Mouse (Mus musculus) heart, postnatal 0 days (tissue): Measurements from ENCODE around the gene Ubl7. TPM values are rescaled to one million over a fixed set of nuclear protein-coding genes. Genes with fewer than 3 reads are reported as not detected.

Experiments used
- ATAC-seq: fragments of 200-750 bp; cut with Nextera tagmentation; 2 replicates; pipeline ENCODE4 v1.8.0; 2017; ENCODE audit warnings: low read depth, moderate number of reproducible peaks, moderate library complexity; ENCODE audit not compliant: insufficient read depth
- DNase-seq: peaks from one replicate; pipeline ENCODE4 v3.0.0-alpha.2; 2016; ENCODE audit warnings: low spot score
- H3K27ac ChIP-seq: fragments of 300-500 bp; sonication (generic); 2 replicates; pipeline ENCODE4 v1.5.1; 2014; ENCODE audit warnings: low read depth, mild to moderate bottlenecking
- H3K27me3 ChIP-seq: fragments of 300-500 bp; sonication (generic); 2 replicates; pipeline ENCODE4 v1.6.1; 2014; ENCODE audit warnings: low read length, mixed read lengths; ENCODE audit not compliant: control insufficient read depth, insufficient read depth
- H3K36me3 ChIP-seq: fragments of 300-500 bp; sonication (generic); replicated peaks from 2 replicates; pipeline ENCODE4 v1.6.1; 2014; ENCODE audit warnings: low read length, mixed read lengths; ENCODE audit not compliant: control insufficient read depth, insufficient read depth
- H3K4me1 ChIP-seq: fragments of 300-500 bp; sonication (generic); 2 replicates; pipeline ENCODE4 v1.6.1; 2014; ENCODE audit warnings: antibody characterized with exemption; ENCODE audit not compliant: control insufficient read depth, insufficient read depth
- H3K4me2 ChIP-seq: fragments of 300-500 bp; sonication (generic); 2 replicates; pipeline ENCODE4 v1.6.1; 2014; ENCODE audit warnings: low read depth, mild to moderate bottlenecking, low read length, moderate library complexity
- H3K4me3 ChIP-seq: fragments of 300-500 bp; sonication (generic); 2 replicates; pipeline ENCODE4 v1.5.1; 2014; ENCODE audit warnings: low read depth, low read length
- H3K9ac ChIP-seq: fragments of 300-500 bp; sonication (generic); replicated peaks from 2 replicates; pipeline ENCODE4 v1.6.1; 2014; ENCODE audit warnings: low read depth, low read length, mixed read lengths
- H3K9me3 ChIP-seq: fragments of 300-500 bp; sonication (generic); replicated peaks from 2 replicates; pipeline ENCODE4 v1.6.1; 2016; ENCODE audit warnings: low read length; ENCODE audit not compliant: control insufficient read depth
- CTCF ChIP-seq: IDR thresholded peaks from 2 replicates; pipeline ENCODE4 v1.5.1; 2016; ENCODE audit warnings: antibody characterized with exemption, control low read depth, low read depth
- EP300 ChIP-seq: IDR thresholded peaks from 2 replicates; pipeline ENCODE4 v1.6.1; 2016; ENCODE audit warnings: antibody characterized with exemption, low read depth
- WGBS: fragments of 180-500 bp; shearing (Covaris S2); extraction: QIAGEN DNeasy Blood & Tissue Kit; methylation state at CpG from one replicate; pipeline ENCODE4 v1.1.7; 2014; 5-methylcytosine and 5-hydroxymethylcytosine counted together
- polyA plus RNA-seq: library from polyadenylated mRNA; unstranded; fragments of >200 nt; fragmentation: Nextera tagmentation; extraction: Ambion mirVana; gene quantifications from 2 replicates; pipeline ENCODE4 v1.2.1, GENCODE M21; 2015
- total RNA-seq: library from RNA; depleted of rRNA; stranded (reverse); fragments of >200 nt; gene quantifications from 2 replicates; pipeline ENCODE4 v1.2.3, GENCODE M21; 2014; ENCODE audit warnings: low replicate concordance

The Ubl7 gene
- total and polyA plus RNA-seq, 2 experiments from 2014 or later = 132 to 139 TPM

DNA sequence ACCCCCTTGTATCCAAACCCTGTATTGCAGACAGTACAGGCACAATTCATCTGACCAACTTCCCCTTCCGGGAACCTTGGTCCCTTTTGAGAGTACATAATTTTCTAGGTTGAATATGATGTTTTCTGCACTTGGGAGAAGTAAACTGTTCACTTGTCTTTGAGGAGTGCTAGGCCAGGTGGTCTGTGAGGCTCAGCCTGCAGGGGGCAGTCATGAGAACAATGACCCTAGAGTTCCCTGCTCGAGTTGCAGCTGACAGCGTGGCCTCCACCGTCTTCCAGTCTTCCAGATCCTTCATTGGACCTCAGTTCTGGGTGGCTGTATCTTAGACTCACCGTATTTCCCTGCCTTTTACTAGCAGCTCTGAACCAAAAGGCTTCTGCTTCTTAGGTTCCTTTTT lies 33.8 kb downstream of the Ubl7 start:
- Histone ChIP-seq H3K27me3 (peaks cover 48% of the 10 kb centered on the region), H3K4me1 (no peaks in the 10 kb centered on the region; the same call in 1 of the 2 replicates), H3K27ac (no peak overlapping the region), H3K36me3 (no peaks in the 10 kb centered on the region), H3K9me3 (no peaks in the 10 kb centered on the region), H3K4me2 (no peak overlapping the region), H3K4me3 (no peak overlapping the region), H3K9ac (no peak overlapping the region)
- WGBS = 15% methylated on average over 5 of the region's 5 CpGs
- peak; percentile 26 for DNase-seq
- no peak for TF ChIP-seq EP300
- TF ChIP-seq CTCF = peak; percentile 63
- no peak for ATAC-seq

DNA sequence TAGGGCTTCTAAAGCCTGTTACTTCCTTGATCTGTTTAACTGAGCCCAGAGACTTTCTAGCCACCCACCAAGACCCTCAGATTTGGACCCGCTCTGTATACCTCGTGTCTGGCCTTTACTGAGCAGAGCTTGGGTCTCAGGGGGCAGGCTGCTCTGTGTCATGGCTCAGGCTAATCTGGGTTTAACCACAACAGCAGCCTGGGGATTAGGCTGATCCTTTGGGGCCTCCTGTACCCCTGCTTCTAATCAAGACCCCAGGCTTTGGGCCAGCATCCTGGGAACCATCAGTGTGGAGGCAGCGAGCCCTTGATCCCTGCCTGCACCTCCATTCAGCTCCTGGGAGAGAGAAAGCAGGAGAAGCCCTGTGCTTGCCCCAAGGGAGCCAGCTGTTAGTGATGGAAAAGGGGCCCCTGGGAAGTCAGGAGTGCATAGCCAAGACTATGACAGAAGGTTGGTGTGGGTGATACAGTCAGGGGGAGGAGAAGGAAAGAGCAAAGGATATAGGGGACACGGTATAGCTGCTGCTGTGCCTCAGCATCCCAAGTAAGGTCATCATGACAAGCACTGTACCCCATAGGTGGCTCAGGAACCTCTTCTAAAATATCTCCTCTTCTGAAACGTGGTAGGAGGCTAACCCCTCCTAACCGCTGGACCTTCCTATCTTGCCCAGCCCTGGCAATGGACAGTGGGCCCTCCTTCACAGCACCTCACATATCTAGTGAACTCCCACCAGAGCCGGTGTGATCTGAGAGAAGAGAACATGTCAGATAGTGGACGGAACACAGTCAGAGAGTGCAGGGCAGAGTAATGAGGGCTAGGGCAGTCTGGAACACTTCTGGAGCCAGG lies 35.2 kb downstream of the Ubl7 start:
- Histone ChIP-seq H3K27ac (no peak overlapping the region), H3K9me3 (no peaks in the 10 kb centered on the region), H3K27me3 (peaks cover 40% of the 10 kb centered on the region), H3K4me1 (peaks cover 9% of the 10 kb centered on the region; the same call in 1 of the 2 replicates), H3K4me2 (no peak overlapping the region), H3K9ac (no peak overlapping the region), H3K36me3 (no peaks in the 10 kb centered on the region), H3K4me3 (no peak overlapping the region)
- WGBS = 65% methylated on average over 8 of the region's 8 CpGs
- DNase-seq = no peak
- TF ChIP-seq CTCF (no peak), EP300 (no peak)
- ATAC-seq = no peak

DNA sequence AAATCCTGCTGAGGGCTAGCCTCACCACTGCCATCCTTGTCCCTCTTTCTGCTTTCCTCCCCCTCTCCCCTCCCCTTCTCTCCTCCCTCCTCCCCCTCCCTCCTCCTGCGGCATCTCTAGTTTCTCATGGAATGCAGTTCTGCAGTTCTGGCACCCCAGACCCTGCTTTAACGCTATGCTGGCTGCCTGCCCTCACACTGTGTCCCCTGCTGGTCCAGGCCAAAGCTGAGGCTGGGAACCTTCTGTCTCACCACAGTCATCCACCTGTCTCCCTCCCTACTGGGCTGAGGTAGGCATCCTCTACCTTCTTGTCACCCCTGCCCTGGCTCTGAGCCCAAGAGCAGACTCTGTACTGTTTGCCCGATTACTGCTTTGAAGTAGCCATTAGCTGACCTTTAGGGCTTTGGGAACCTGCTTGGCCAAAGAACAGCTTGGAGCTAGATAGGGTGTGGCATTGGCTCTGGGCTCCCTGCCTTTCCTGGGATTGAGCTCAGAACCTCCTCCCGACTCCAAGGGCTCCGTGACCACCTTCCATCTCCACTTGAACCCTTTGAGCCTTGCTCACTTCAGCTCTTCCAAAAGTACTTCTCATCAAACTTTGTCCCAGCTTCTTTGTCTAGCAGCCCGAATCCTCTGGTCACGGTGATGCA lies 36.7 kb downstream of the Ubl7 start:
- H3K4me3 ChIP-seq = no peak overlapping the region
- peaks cover 33% of the 10 kb centered on the region for H3K27me3 ChIP-seq
- DNase-seq (no peak), ATAC-seq (no peak)
- H3K9ac ChIP-seq = no peak overlapping the region
- no peaks in the 10 kb centered on the region for H3K36me3 ChIP-seq
- peaks cover 9% of the 10 kb centered on the region; the same call in 1 of the 2 replicates for H3K4me1 ChIP-seq
- peak overlapping the region; percentile 44; the same call in 1 of the 2 replicates for H3K27ac ChIP-seq
- WGBS = 56% methylated on average over 7 of the region's 7 CpGs
- H3K4me2 ChIP-seq = no peak overlapping the region
- TF ChIP-seq EP300 (no peak), CTCF (no peak)
- no peaks in the 10 kb centered on the region for H3K9me3 ChIP-seq

DNA sequence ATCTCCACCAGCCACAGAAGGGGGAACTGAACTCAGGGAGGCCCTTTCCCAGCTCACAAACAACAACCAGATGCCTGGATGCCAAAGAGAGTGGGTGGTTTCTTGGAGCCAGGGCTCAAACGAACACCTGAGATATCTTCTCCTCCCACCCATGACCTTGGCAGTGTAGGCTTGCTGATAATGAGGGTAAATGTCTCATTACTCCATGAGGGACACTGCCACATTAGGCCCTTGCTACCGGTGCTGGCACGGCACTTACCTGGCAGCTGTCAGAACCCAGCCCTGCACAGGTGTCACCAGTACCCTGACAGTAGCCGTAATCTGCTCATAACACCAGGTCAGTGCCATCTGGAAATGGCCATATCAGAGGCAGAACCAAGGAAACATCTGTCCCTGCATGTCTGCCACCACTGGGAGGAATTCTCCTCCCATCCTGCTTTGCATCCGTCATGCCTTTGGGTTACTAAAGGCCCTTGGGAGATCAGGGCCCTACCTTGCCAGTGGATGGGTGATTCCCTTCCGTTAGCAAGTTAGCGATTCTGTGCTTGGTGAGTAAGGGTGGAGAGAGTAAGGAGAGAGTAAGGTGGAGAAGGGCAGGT lies 37.7 kb downstream of the Ubl7 start:
- Histone ChIP-seq H3K27me3 (peaks cover 25% of the 10 kb centered on the region), H3K9ac (no peak overlapping the region), H3K9me3 (no peaks in the 10 kb centered on the region), H3K4me2 (no peak overlapping the region), H3K36me3 (no peaks in the 10 kb centered on the region), H3K4me1 (peaks cover 9% of the 10 kb centered on the region; the same call in 1 of the 2 replicates), H3K27ac (peak overlapping the region; percentile 49), H3K4me3 (no peak overlapping the region)
- no peak for DNase-seq
- WGBS = 66% methylated on average over 7 of the region's 7 CpGs
- TF ChIP-seq CTCF = no peak
- TF ChIP-seq EP300 = no peak
- ATAC-seq = no peak

DNA sequence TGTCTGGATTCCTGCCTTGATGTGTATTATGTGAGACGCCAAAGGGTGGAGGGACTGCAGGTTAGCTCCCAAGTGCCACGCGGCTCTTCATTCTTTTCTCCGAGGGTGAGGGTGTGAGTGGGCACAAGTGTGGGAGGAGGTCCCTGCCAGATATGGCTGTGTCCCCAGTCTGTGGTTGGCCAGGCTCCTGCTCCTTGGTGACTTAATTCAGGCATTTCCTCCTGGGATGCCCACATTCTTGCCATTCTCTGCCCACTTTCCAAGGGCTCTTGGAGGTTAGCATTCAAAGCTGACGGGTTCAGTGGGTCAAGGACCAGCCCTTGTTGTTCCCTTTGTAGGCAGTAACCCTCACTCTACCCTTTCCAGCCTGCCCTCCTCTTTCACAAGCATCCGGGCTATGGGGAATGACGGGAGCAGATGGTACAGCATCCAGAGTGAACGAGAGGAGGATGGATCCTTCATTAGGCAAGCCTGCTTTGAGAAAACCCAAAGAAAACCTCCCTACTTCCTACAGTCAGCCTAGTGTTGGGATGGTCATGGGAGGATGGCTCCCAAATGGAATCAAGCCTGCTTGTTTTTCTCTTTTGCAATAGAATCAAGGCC lies 38.4 kb downstream of the Ubl7 start:
- WGBS = 80% methylated on average over 8 of the region's 8 CpGs
- no peak overlapping the region for H3K4me3 ChIP-seq
- ATAC-seq (no peak), DNase-seq (no peak)
- TF ChIP-seq CTCF (no peak), EP300 (no peak)
- no peaks in the 10 kb centered on the region for H3K36me3 ChIP-seq
- H3K4me1 ChIP-seq = peaks cover 9% of the 10 kb centered on the region; the same call in 1 of the 2 replicates
- H3K27me3 ChIP-seq = peaks cover 20% of the 10 kb centered on the region
- H3K27ac ChIP-seq = peak overlapping the region; percentile 49
- H3K9ac ChIP-seq = no peak overlapping the region
- no peaks in the 10 kb centered on the region for H3K9me3 ChIP-seq
- no peak overlapping the region for H3K4me2 ChIP-seq
